Mouse (Mus musculus): ENCODE data around the gene Mccc1.

DNA sequence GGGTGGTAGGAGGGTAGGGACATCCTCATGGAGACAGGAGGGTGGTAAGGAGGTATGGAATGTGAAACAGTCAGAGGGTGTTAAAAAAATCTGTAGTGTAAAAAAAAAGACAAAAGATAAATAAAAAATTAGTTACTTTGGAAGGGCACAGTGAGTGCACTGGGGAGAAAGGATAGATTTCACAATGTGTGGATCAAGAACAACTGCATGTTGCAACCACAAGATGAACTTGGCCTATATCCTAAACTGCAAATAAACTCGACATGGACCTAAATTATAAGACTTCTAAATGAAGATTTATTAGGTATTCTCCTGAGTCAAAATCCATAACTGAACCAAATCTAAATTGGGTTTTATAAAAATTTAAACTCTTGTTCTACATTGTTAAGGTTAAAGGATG lies 48.6 kb upstream of the Mccc1 start:
- TF ChIP-seq POLR2A (IDR thresholded peaks at IDR 0.05; ENCODE audit: insufficient read length, low read depth) (no peak), POLR2AphosphoS2 (IDR thresholded peaks at IDR 0.05; ENCODE audit: insufficient read length, low read depth) (no peak), SRF (IDR thresholded peaks at IDR 0.05; ENCODE audit: control insufficient read depth, insufficient read length, low read depth) (no peak)
